Mouse (Mus musculus) neural tube, embryonic 11.5 days (tissue): Measurements from ENCODE around the gene Slc24a3. TPM values are rescaled to one million over a fixed set of nuclear protein-coding genes. Genes with fewer than 3 reads are reported as not detected.
A peak's percentile ranks its signal among the peaks of the same experiment; 100 is the strongest.

Experiments used
- ATAC-seq: fragments of 200-750 bp; cut with Nextera tagmentation; 2 replicates; pipeline ENCODE4 v1.8.0; 2017; ENCODE audit warnings: moderate number of reproducible peaks, mild to moderate bottlenecking, moderate TSS enrichment, moderate library complexity; ENCODE audit not compliant: insufficient read depth, low FRiP score, low TSS enrichment
- DNase-seq: peaks from one replicate; pipeline ENCODE4 v3.0.0-alpha.2; 2015; ENCODE audit warnings: low spot score
- H3K27ac ChIP-seq: fragments of 300-500 bp; sonication (generic); 2 replicates; pipeline ENCODE4 v1.5.1; 2014; ENCODE audit warnings: low read depth, mild to moderate bottlenecking, low read length
- H3K27me3 ChIP-seq: fragments of 300-500 bp; sonication (generic); 2 replicates; pipeline ENCODE4 v1.6.1; 2014; ENCODE audit warnings: mild to moderate bottlenecking, low read length, mixed read lengths; ENCODE audit not compliant: control insufficient read depth, insufficient read depth
- H3K36me3 ChIP-seq: fragments of 300-500 bp; sonication (generic); 2 replicates; pipeline ENCODE4 v1.6.1; 2014; ENCODE audit warnings: mild to moderate bottlenecking, low read length, moderate library complexity, mixed read lengths; ENCODE audit not compliant: control insufficient read depth, insufficient read depth
- H3K4me1 ChIP-seq: fragments of 300-500 bp; sonication (generic); 2 replicates; pipeline ENCODE4 v1.6.1; 2014; ENCODE audit warnings: low read length, mixed read lengths; ENCODE audit not compliant: control insufficient read depth, insufficient read depth
- H3K4me2 ChIP-seq: fragments of 300-500 bp; sonication (generic); 2 replicates; pipeline ENCODE4 v1.6.1; 2014; ENCODE audit warnings: low read depth, mild to moderate bottlenecking, moderate library complexity
- H3K4me3 ChIP-seq: fragments of 300-500 bp; sonication (generic); 2 replicates; pipeline ENCODE4 v1.5.1; 2014; ENCODE audit warnings: low read depth, low read length
- H3K9ac ChIP-seq: fragments of 300-500 bp; sonication (generic); 2 replicates; pipeline ENCODE4 v1.6.1; 2014; ENCODE audit warnings: mild to moderate bottlenecking, low read length
- H3K9me3 ChIP-seq: fragments of 300-500 bp; sonication (generic); 2 replicates; pipeline ENCODE4 v1.6.1; 2016; ENCODE audit warnings: low read length; ENCODE audit not compliant: control insufficient read depth
- WGBS: fragments of 180-500 bp; shearing (Covaris S2); extraction: QIAGEN DNeasy Blood & Tissue Kit; methylation state at CpG from one replicate; pipeline ENCODE4 v1.1.7; 2014; 5-methylcytosine and 5-hydroxymethylcytosine counted together
- polyA plus RNA-seq: library from polyadenylated mRNA; unstranded; fragments of >200 nt; fragmentation: Nextera tagmentation; extraction: Ambion mirVana; gene quantifications from 2 replicates; pipeline ENCODE4 v1.2.1, GENCODE M21; 2014

Slc24a3 gene
- polyA plus RNA-seq, 1 experiment from 2014 or later: 6.2 TPM

- Histone ChIP-seq H3K27me3 (no peaks in the 10 kb centered on the region), H3K27ac (no peak overlapping the region), H3K4me1 (no peaks in the 10 kb centered on the region), H3K4me2 (no peak overlapping the region), H3K4me3 (no peak overlapping the region), H3K36me3 (no peaks in the 10 kb centered on the region), H3K9ac (no peak overlapping the region), H3K9me3 (no peaks in the 10 kb centered on the region)
- ATAC-seq (no peak), DNase-seq (no peak)
- 94% methylated on average over 5 of the region's 5 CpGs for WGBS
Observed at GRCm38 (mm10) chr2:145429982-145430381, 262.4 kb downstream of the Slc24a3 start.

- Histone ChIP-seq H3K4me1 (no peaks in the 10 kb centered on the region), H3K27me3 (no peaks in the 10 kb centered on the region), H3K36me3 (no peaks in the 10 kb centered on the region), H3K9me3 (no peaks in the 10 kb centered on the region), H3K4me3 (no peak overlapping the region), H3K4me2 (no peak overlapping the region), H3K27ac (no peak overlapping the region), H3K9ac (no peak overlapping the region)
- WGBS: 89% methylated on average over 1 of the region's 1 CpGs
- DNase-seq (no peak), ATAC-seq (no peak)
Observed at GRCm38 (mm10) chr2:145434068-145434467, 266.5 kb downstream of the Slc24a3 start.

GRCm38 (mm10) chr2:145438336-145438735 is 270.8 kb downstream of the Slc24a3 start:
- DNase-seq: peak; percentile 11
- no peak overlapping the region for H3K9ac ChIP-seq

GRCm38 (mm10) chr2:145439755-145440154 is 272.2 kb downstream of the Slc24a3 start:
- DNase-seq (no peak), ATAC-seq (no peak)
- H3K4me3 ChIP-seq: no peak overlapping the region
- no peak overlapping the region for H3K27ac ChIP-seq
- H3K9me3 ChIP-seq: no peaks in the 10 kb centered on the region
- H3K27me3 ChIP-seq: no peaks in the 10 kb centered on the region
- no peak overlapping the region for H3K4me2 ChIP-seq
- 84% methylated on average over 1 of the region's 1 CpGs for WGBS
- H3K9ac ChIP-seq: no peak overlapping the region
- H3K4me1 ChIP-seq: no peaks in the 10 kb centered on the region
- H3K36me3 ChIP-seq: no peaks in the 10 kb centered on the region

More at GRCm38 (mm10) chr2:145438336-145438735, 270.8 kb downstream of the Slc24a3 start:
- H3K36me3 ChIP-seq: no peaks in the 10 kb centered on the region
- WGBS: 53% methylated on average over 5 of the region's 5 CpGs
- no peaks in the 10 kb centered on the region for H3K4me1 ChIP-seq
- no peaks in the 10 kb centered on the region for H3K27me3 ChIP-seq
- H3K27ac ChIP-seq: no peak overlapping the region
- ATAC-seq: no peak
- H3K4me2 ChIP-seq: no peak overlapping the region
- H3K4me3 ChIP-seq: no peak overlapping the region
- no peaks in the 10 kb centered on the region for H3K9me3 ChIP-seq

GRCm38 (mm10) chr2:145457106-145457747 is 289.7 kb downstream of the Slc24a3 start:
- H3K9ac ChIP-seq: no peak overlapping the region
- no peaks in the 10 kb centered on the region for H3K36me3 ChIP-seq
- no peaks in the 10 kb centered on the region for H3K9me3 ChIP-seq
- H3K27ac ChIP-seq: no peak overlapping the region
- peak; percentile 39; the same call in 1 of the 2 replicates for ATAC-seq
- 56% methylated on average over 8 of the region's 8 CpGs for WGBS
- peak; percentile 12 for DNase-seq
- no peaks in the 10 kb centered on the region for H3K27me3 ChIP-seq
- H3K4me2 ChIP-seq: no peak overlapping the region
- H3K4me1 ChIP-seq: no peaks in the 10 kb centered on the region
- no peak overlapping the region for H3K4me3 ChIP-seq

GRCm38 (mm10) chr2:145460854-145461423 is 293.4 kb downstream of the Slc24a3 start:
- H3K4me1 ChIP-seq: no peaks in the 10 kb centered on the region
- no peak overlapping the region for H3K4me3 ChIP-seq
- H3K4me2 ChIP-seq: no peak overlapping the region
- no peak overlapping the region for H3K27ac ChIP-seq
- DNase-seq (no peak), ATAC-seq (no peak)
- H3K9ac ChIP-seq: no peak overlapping the region
- H3K27me3 ChIP-seq: no peaks in the 10 kb centered on the region
- no peaks in the 10 kb centered on the region for H3K36me3 ChIP-seq
- no peaks in the 10 kb centered on the region for H3K9me3 ChIP-seq
- WGBS: 60% methylated on average over 3 of the region's 3 CpGs

GRCm38 (mm10) chr2:145462253-145462652 is 294.7 kb downstream of the Slc24a3 start:
- H3K27me3 ChIP-seq: no peaks in the 10 kb centered on the region
- H3K9me3 ChIP-seq: no peaks in the 10 kb centered on the region
- no peak overlapping the region for H3K27ac ChIP-seq
- no peak overlapping the region for H3K4me3 ChIP-seq
- no peaks in the 10 kb centered on the region for H3K36me3 ChIP-seq
- H3K4me1 ChIP-seq: no peaks in the 10 kb centered on the region
- ATAC-seq (no peak), DNase-seq (no peak)
- WGBS: 98% methylated on average over 2 of the region's 2 CpGs
- H3K9ac ChIP-seq: no peak overlapping the region
- H3K4me2 ChIP-seq: no peak overlapping the region

- no peaks in the 10 kb centered on the region for H3K27me3 ChIP-seq
- H3K4me2 ChIP-seq: no peak overlapping the region
- no peaks in the 10 kb centered on the region for H3K4me1 ChIP-seq
- no peaks in the 10 kb centered on the region for H3K9me3 ChIP-seq
- WGBS: 91% methylated on average over 5 of the region's 5 CpGs
- H3K9ac ChIP-seq: no peak overlapping the region
- DNase-seq (no peak), ATAC-seq (no peak)
- no peak overlapping the region for H3K27ac ChIP-seq
- no peaks in the 10 kb centered on the region for H3K36me3 ChIP-seq
- no peak overlapping the region for H3K4me3 ChIP-seq
Observed at GRCm38 (mm10) chr2:145468701-145469325, 301.3 kb downstream of the Slc24a3 start.

GRCm38 (mm10) chr2:145477484-145477883 is 309.9 kb downstream of the Slc24a3 start:
- H3K4me2 ChIP-seq: no peak overlapping the region
- H3K27me3 ChIP-seq: no peaks in the 10 kb centered on the region
- no peak for ATAC-seq
- no peak overlapping the region for H3K4me3 ChIP-seq
- no peaks in the 10 kb centered on the region for H3K36me3 ChIP-seq
- 84% methylated on average over 2 of the region's 2 CpGs for WGBS
- no peaks in the 10 kb centered on the region for H3K9me3 ChIP-seq
- DNase-seq: no peak
- H3K9ac ChIP-seq: no peak overlapping the region
- no peak overlapping the region for H3K27ac ChIP-seq
- H3K4me1 ChIP-seq: no peaks in the 10 kb centered on the region
